Mouse (Mus musculus) kidney, postnatal 36 days (tissue): ENCODE measurements at regions not wholly inside any gene's neighbourhood (a gene's known extent, or its start where the extent isn't known, plus 50 kb on each side); places are given as distances from the start of the nearest gene placed in this dataset.

Experiments
- DNase-seq, 2 experiments: peaks; one replicate each; pipeline ENCODE4 v3.0.0; 2021 to 2022; ENCODE audit warnings: mixed read lengths in 2 of 2

GRCm38 (mm10) chr1:186373386-186373785 lies 256.3 kb upstream of the Lyplal1 start:
- DNase-seq = no peak

GRCm38 (mm10) chr1:186372770-186373353 lies 255.8 kb upstream of the Lyplal1 start:
- no peak for DNase-seq

GRCm38 (mm10) chr1:186363356-186363755 lies 246.2 kb upstream of the Lyplal1 start:
- DNase-seq = no peak

GRCm38 (mm10) chr1:186358011-186358670 lies 241.0 kb upstream of the Lyplal1 start:
- peak; percentile 49 to 62 for DNase-seq

GRCm38 (mm10) chr1:186354742-186355141 lies 237.6 kb upstream of the Lyplal1 start:
- DNase-seq = no peak

DNA sequence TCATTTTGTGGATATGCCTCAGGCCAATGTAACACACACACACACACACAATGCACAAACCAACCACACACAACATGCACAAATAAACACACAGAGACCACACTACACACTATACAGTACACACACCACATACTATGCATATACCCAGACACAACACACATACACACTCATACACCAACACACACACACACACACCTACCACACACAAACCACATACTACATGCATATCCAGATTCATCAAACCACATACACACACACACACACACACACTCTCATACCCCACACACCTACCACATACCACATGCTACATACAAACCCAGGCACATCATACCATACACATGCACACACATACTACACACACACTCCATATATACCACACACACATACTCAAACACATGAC lies 237.0 kb upstream of the Lyplal1 start:
- no peak for DNase-seq

- no peak for DNase-seq
Measured at GRCm38 (mm10) chr1:186350381-186350780, 233.3 kb upstream of the Lyplal1 start.

DNA sequence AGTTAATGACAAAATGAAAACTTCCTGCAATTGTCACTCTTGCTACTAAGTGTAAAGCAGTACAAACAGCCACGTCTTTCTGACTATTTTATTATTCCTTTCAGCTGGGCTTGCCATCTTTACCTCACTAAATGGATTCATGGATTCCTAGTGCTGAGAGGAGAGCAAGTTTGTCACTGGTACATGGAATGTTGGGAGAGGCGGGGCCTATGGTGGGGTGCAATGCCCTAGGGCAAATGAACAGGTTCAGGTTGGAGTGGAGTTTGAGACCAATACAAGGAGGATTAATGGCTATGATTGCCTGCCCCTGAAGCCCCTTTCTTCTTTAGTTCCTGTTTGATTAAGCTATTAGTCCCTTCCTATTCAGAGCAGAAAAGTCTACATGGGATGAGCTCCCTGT lies 232.9 kb upstream of the Lyplal1 start:
- DNase-seq = no peak

GRCm38 (mm10) chr1:186347413-186348147 lies 230.5 kb upstream of the Lyplal1 start:
- peak; percentile 34 for DNase-seq

DNA sequence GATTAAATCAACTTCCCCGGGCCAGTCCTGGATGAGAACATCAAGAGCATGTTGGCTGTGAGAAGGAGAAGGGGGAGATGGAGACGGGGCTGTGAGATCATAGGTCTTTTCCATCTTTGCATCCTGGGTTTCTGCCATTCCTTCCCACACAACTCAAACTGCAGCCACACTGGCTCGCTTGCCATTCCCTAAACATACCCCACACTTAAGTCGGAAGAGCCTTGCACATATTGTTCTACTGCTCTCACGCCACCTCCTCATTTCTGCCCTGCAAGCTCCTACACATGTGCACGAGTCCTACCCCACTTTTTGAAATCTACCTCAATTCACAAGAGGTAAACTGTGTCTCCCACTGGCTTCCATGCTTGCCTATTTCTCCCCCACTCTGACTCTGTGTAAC lies 228.3 kb upstream of the Lyplal1 start:
- no peak for DNase-seq

- no peak for DNase-seq
Measured at GRCm38 (mm10) chr1:186342931-186343506, 225.9 kb upstream of the Lyplal1 start.

DNA sequence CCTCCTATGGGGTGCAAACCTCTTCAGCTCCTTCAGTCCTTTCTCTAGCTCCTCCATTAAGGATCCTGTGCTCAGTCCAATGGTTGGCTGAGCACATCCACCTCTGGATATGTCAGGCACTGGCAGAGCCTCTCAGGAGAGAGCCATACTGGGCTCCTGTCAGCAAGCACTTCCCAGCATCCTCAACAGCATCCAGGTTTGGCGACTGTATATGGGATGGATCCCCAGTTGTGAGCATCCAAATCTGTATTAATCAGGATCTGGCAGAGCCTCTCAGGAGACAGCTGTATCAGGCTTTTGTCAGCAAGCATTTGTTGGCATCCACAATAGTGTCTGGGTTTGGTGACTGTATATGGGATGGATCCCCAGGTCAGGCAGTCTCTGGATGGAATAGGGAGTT lies 225.3 kb upstream of the Lyplal1 start:
- DNase-seq = no peak

DNA sequence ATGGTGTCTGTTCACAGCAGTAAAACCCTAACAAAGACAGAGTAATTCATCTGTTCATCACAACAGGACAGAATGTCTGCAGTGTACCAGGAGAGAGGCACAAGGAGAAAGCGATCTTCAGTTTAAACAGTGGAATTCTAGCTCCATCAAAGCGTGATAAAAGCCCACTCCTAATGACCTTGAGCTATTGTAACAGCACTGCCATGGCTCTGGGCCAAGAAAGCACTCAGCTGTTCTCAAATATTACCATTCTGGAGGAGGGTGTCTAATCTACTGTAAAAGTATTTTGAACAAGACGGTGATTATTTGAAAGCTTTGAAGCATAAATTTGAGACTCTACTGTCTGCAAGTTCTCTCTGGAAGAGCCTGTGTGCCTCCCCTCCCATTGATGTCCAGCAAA lies 224.8 kb upstream of the Lyplal1 start:
- DNase-seq = no peak

DNA sequence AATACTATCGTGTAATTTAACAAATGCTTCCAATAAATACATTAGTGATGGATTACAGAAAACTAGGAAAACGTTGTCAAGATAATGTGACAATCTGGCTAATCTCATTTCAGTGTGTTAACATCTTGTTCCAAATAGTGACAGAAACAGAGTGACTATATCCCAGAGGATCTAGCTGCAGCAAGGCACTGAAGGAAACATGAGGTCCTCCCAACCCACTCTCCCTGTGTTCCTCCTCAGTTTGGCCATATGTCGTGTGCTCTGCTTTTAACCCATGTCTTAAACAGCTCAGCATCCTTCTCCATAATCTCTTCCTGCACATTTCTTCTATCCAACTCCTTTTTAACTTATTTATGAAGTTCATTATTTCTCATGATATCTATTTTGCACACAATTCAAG lies 223.6 kb upstream of the Lyplal1 start:
- no peak for DNase-seq

DNA sequence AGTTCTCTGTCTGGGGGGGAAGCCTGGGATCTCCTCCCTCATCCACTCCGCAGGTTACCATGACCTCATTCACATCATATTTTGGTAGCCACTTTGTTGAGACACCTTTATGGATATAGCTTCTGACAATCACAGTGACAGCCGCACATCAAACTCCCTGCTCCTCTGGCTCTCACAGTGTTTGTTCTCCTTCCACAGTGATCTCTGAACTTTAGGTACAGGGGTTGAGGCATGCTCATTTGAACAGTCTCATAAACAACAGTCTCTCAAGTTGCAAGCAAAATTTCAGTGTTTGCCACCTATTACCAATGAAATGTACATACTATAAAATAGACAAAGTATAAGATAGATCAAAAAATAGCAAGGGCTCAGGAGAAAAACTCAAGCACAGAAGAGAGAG lies 200.2 kb upstream of the Lyplal1 start:
- DNase-seq = no peak

- no peak for DNase-seq
Measured at GRCm38 (mm10) chr1:186314180-186314579, 197.1 kb upstream of the Lyplal1 start.

- no peak for DNase-seq
Measured at GRCm38 (mm10) chr1:186312698-186313097, 195.6 kb upstream of the Lyplal1 start.

- DNase-seq = peak in 1 of 2 experiments; percentile 19
Measured at GRCm38 (mm10) chr1:186312008-186312407, 194.9 kb upstream of the Lyplal1 start.

DNA sequence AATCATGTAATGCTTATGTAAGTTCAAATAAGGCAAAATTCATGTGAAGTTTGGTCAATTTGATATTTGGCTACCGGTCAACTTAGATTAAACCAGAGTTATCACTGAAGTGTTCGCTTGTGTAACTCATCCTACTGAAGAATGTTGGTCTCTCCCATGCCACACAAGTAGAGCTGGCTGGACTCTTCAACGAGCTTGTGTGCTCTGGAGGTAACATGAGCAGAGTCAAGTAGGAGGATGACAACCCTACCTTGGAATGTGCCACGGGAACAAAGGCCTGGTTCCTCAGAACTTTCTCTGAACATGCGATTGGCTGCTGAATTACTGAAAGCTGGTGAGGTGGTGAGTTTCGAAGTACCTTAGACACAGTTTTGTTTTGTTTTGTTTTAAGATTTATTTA lies 190.5 kb upstream of the Lyplal1 start:
- no peak for DNase-seq

DNA sequence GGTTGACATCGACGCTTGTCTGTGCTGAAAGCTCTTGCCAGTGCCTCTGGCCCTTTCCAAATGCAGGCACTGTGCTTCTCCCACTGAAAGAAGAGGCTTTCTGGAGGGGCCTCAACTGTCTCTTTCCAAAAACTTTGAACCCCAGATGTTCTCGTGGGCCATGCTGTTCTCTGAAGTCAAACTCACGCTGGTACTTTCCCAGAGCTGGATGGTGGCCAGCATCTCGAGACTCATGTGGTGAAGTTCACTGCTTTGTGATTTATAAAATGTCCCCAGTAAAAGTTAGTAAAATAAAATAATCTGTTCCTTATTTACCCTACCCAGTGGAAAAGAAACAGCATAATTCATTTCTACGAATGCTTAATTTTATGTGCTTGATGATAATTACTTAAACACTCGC lies 180.4 kb upstream of the Lyplal1 start:
- peak; percentile 5 to 49 for DNase-seq

GRCm38 (mm10) chr1:186295201-186295600 lies 178.1 kb upstream of the Lyplal1 start:
- DNase-seq = peak; percentile 6 to 63

- no peak for DNase-seq
Measured at GRCm38 (mm10) chr1:186294635-186295034, 177.5 kb upstream of the Lyplal1 start.

DNA sequence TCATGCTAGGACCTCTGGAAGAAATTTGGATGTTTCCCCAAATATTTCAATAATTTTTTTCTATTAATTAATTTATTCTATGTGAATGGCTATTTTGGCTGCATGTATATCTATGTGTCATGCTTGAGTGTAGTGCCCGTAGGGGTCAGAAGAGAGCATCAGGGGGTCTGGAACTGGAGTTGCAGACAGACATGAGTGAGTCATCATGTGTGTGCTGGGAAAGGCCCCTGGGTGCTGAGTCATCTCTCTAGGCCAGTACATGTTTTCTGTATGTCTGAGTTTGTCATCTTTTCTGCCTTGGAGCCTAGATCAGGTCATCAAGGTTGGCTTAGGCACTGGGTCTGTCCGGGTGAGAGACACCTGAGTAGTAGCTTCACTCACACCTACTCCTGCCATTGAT lies 172.0 kb upstream of the Lyplal1 start:
- no peak for DNase-seq

GRCm38 (mm10) chr1:186287831-186288230 lies 170.7 kb upstream of the Lyplal1 start:
- DNase-seq = no peak
